Mouse (Mus musculus) spleen, postnatal 14 days (tissue): ENCODE results near the gene Celf2.

Source experiments
- DNase-seq, 2 experiments: peaks; one replicate each; pipeline ENCODE4 v3.0.0; 2021 to 2022; ENCODE audit warnings: low spot score in 2 of 2

Celf2 gene

DNA sequence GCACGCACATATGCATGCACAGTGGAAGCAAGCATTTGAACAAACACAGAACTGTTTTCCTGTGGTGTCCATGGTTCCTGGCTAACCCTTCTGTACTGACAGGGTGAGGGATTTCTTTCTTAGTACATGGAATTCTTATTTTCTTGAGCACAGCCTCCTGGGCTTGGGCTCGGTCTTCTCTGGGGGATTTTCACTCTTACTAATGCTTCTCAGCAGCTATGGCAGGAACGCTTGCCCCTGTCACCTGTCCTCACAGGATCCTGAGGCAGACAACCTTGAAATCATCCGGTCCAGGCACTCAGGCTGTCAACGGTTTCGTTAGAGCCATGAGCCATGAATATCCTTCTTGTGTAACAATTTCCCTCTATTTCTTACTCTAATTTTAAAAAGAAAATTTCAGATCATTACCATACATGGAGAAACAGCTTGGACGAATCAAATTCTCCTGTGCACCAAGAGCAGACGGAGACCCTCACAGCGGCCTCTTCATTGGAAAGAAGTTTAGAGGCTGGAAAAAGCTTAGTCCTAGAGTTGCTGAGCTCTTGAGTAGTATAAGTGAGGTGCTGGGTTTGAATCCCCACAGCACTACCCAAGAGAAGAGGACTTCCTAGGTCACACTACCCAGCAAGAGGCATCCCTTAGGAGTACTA is 426.9 kb downstream of the Celf2 start:
- DNase-seq = no peak

DNA sequence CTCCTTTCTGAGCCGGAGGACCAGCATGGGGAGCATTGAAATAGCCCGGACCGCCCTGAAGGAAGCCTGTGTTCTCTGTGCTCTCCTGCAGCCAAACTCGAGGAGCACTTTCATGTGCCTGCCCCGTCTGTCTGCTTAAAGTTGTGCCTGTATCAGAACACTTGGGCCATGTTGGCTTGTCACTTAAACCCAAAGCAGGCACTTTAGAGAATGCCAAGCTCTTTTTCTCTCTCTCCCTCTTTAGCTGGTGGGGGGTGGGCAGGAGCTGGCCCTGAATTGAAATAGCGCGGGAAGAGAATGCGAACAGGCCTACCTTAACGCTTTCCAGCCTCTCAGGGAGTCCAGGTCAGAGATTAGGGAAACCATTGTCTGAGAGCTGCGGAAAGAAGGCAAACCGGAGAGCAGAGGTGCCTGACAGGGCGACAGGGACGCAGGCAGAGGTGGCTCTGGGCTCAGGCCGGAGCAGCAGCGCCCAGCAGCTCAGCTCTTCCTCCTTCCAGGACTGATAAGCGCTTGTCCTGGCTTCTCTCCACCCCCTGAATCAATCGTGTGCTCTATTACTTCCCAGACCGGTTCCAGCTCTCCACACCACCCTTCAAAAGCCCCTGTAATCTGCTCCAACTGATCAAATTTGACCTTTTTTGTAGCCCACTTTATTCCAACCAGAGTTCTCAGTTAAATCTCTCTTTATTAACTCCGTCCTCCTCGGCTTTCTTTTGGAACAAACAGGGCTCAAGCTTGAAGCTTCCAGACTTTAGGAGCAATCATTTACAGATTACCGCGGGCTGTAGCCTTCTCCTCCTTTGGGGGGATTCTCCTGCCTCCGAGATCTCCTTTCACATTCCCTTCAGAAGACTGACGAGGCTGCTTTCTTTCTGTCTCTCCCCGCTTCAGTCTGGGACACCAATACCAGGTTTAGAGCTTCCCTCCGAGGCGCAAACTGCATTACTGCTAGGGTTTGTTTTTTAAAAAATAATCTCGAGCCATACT is 428.3 kb downstream of the Celf2 start:
- no peak for DNase-seq

DNA sequence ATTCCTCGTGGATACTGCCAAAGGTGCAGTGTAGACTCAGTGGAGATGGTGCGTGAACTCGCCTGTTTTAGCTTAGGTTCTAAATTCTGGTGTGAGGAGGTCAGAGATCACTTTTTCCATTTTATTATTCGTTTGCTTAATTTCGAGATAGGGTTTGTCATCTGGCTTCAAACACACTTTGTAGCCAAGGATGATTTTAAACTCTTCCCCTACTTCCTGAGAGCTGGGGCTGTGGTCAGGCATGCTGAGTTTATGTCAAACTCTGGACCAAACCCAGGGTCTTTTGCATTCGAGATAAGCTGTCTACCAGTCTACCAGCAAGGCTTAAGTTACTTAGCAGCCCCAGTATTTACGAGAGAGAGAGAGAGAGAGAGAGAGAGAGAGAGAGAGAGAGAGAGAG is 429.3 kb downstream of the Celf2 start:
- no peak for DNase-seq

DNA sequence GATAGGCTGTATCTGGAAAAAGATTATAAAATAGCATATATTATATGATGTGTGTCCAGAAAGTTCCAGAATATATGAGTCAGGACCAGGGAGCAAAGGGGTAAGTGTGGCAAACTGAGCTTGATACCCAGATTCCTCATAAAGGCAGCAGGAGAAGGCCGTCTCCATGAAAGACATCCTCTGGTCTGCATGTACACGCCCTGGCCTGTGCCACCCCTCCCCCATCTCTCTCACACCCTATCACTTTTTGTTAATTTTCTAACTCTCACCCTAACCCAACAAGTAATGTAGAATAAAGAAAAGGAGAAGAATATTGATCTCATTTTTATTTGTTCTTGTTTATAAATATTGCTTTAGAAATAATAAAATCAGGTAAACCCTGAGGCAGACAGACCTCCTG is 430.0 kb downstream of the Celf2 start:
- no peak for DNase-seq

GRCm38 (mm10) chr2:7073730-7074129 is 435.6 kb downstream of the Celf2 start:
- DNase-seq = no peak

GRCm38 (mm10) chr2:7072344-7073265 is 436.8 kb downstream of the Celf2 start:
- DNase-seq = no peak

DNA sequence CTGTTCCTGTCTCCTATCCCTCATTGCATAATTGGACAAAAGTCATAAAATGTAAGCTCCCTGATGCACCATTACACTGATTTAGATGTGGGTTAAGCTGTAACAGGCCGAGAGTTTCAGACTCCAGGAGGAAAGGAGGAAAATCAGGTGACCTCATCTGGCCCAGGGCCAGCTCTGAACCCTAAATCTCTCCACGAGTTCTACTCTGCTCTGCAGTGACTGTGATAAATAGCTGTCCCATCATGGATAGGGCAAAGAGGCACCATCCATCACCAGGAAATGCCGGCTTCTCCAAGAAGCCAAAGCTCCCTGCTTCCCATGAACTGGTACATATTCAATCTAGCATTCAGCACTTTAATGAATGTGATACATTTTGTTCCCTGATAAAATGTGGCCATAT is 439.9 kb downstream of the Celf2 start:
- no peak for DNase-seq

DNA sequence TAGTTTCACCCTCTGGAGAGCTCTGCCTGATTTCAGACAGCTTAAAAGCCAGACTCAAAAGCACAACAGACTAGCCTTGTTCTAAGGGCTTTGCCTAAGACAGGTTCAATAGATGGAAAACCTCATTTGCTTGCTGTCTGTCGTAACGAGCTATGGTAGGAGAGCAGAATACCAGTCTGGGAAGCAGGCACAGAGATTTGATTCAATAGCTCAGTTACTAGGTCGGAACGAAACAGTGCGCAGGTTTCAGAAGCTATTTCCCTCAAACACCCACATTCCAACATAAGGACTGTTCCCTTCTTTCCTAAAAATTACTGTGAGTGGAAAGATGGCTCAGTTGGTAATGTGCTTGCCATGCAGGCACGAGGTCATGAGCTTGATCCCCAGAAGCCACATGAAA is 441.1 kb downstream of the Celf2 start:
- no peak for DNase-seq

DNA sequence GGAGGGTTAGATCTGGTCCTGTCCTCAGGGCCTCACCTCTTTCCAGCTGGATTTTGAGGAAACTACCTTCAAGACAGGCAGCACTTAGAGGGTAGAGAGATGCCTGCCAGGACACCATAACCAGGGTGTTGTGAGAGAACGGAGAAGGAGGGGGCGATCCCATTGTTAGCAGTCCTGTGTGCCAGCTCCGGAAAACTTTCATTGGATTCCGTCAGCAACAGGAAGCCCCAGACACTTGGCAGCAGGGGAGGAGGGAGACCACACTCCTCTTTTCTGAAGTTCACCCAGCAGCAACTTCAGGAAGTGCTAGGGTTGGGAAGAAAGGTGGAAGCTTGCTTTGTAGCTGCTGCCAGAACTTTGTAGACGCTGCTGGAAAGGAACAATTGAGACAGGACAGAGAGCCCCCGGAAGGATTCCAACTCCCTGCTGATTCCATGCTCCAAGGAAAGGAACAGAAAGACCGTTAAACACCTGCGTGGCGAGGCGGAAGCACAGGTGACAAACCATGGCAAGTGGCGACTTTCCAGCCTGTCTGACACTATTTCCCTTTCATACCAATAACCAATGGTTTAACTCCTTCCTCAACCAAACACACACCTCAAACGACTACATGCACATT is 445.7 kb downstream of the Celf2 start:
- no peak for DNase-seq

- no peak for DNase-seq
Measured at GRCm38 (mm10) chr2:7060490-7061105, 448.8 kb downstream of the Celf2 start.

- no peak for DNase-seq
Measured at GRCm38 (mm10) chr2:7056401-7056800, 453.0 kb downstream of the Celf2 start.

DNA sequence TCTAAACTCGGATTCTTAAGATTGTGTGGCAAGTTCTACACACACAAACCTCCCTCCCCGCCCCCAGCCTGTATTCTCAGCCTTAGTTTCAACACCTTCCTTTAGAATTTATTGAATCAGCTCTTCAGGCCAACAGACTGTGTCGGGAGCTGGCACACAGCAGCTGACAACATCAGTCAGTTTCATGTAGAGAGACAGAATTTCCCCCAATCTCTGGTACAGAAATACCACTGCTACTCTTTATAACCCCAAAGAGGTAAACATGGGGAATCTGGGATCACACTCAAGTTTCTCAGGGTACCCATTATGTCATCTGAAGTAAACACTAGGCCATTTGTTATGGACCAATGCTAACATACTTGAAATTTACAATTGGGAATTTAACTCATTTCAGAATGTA is 453.4 kb downstream of the Celf2 start:
- DNase-seq = no peak

GRCm38 (mm10) chr2:7051090-7051489 is 458.3 kb downstream of the Celf2 start:
- DNase-seq = no peak

- no peak for DNase-seq
Measured at GRCm38 (mm10) chr2:7046155-7046554, 463.2 kb downstream of the Celf2 start.

- DNase-seq = no peak
Measured at GRCm38 (mm10) chr2:7045531-7045930, 463.8 kb downstream of the Celf2 start.

GRCm38 (mm10) chr2:7043770-7044459 is 465.4 kb downstream of the Celf2 start:
- DNase-seq = no peak

DNA sequence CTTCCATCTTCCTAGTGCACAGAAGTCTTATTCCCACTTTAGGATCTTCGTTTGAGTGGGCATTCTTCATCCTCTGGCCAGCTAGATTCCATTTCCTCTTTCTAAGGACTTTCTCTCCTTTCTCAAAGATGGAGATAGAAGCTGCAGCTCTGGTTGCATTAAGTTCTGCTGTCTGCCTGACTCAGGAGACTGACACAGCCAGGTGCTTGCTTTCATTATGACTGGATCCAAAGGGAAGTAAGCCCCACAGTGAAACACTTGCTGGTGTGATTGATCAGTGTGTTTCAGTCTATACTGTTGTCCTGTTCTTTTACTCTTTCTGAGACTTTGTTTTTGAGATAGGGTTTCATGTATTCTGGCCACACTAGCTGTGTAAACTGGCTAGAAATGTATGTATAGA is 468.4 kb downstream of the Celf2 start:
- DNase-seq = no peak

- DNase-seq = no peak
Measured at GRCm38 (mm10) chr2:7038991-7039390, 470.4 kb downstream of the Celf2 start.

GRCm38 (mm10) chr2:7031389-7031788 is 478.0 kb downstream of the Celf2 start:
- DNase-seq = no peak

GRCm38 (mm10) chr2:7026737-7027136 is 482.6 kb downstream of the Celf2 start:
- no peak for DNase-seq
